Mouse (Mus musculus) telencephalon, adult 2 months (tissue): ENCODE measurements around the gene Aifm1.
"Not testable (repeated sequence)": the region's sequence is repeated elsewhere in the genome, so short reads cannot be mapped to it uniquely, and the experiment has no call there.

Experiments
- DNase-seq: peaks from one replicate; pipeline ENCODE4 v3.0.0-alpha.2; 2011; ENCODE audit warnings: low read depth, low spot score

Aifm1 gene

DNA sequence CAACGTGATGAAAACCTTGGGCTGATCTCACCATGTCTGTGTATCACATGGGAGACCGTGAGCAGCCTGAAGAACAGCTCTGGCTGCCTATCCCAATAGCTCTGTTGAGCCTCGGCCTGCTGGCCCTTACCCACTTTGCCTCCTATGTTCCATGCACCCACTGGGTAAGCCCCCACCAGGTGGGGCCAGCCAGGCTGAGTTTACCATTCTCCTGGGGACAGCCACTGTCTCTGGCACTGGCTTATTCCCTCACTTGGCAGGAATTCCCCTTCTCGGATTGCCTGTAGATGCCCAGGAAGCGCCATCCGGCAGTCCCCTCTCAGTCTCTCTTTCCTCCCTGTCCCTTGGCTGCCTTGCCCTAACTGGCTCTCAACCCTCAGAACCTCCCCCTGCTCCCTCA is 56.4 kb downstream of the Aifm1 start:
- DNase-seq: no peak

DNA sequence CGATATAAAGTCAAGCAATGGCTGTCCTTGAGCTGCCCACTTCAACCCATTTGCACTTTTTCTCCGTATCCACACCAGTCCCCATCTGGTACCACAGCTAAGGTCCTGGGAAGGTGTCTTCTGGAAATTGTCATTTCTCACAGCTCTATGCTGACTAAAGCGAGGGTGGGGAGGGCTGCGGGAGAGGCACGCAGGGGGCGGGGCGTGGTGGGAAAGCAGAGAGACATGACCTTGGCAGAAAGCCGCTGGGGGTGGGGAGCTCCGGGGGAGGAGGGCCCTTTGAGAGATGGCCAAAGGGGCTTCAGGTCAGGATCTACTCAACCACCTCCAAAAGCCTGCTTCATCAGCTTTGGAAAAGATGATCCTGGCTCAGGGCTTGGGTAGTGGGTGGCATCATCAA is 58.3 kb downstream of the Aifm1 start:
- no peak for DNase-seq

DNA sequence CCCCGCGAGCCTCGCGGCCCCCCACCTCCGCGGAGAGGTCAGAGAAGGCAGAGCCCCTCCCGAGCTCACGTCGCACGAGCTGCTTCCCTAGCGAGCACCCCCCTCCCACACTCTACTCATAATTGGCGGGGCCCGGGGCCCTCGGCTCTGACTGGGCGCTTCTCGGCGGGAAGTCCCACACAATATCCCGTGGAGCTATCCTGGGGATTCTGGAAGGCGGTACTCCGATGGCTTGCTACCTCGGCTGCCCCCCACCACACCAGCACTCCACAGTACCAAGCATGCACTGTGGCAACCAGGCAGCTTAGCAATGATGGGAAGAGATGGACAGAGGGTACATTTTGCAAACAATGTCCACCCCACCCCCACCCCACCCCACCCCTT is 58.9 kb downstream of the Aifm1 start:
- no peak for DNase-seq

DNA sequence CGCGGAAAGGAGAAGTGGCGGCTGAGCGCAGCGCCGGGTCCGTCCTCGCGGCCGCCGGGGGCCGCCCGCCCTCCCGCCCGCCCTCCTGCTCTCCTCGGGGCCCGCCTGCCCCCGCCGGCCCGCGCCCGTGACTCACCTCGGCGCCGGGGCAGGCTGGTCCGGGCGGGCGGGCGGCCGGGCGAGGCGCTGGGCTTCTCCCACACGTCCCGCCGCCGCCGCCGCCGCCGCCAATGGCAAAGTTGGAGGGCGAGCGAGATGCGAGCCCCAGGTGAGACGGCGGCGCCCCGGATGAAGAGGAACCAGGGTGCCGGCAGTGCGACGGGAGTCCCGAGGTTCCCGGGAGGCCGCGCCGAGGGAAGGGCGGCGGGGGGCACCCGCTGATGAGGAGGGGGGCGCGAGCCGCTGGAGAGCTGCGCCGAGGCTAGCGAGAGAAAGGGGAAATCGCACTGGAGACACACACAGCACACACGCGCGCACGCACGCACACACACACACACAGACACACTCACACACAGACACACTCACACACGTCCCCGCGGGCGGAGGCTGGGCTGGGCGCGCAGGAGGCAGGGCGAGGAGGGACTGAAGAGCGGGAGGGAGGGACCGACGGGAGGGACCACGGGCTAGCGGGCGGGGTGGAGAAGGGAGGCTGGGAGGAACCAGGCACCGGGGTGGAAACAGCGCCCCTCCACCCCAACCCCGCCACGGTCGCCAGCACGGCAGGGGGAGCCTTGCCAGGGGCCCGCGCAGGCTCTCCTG is 59.4 kb downstream of the Aifm1 start:
- no peak for DNase-seq

DNA sequence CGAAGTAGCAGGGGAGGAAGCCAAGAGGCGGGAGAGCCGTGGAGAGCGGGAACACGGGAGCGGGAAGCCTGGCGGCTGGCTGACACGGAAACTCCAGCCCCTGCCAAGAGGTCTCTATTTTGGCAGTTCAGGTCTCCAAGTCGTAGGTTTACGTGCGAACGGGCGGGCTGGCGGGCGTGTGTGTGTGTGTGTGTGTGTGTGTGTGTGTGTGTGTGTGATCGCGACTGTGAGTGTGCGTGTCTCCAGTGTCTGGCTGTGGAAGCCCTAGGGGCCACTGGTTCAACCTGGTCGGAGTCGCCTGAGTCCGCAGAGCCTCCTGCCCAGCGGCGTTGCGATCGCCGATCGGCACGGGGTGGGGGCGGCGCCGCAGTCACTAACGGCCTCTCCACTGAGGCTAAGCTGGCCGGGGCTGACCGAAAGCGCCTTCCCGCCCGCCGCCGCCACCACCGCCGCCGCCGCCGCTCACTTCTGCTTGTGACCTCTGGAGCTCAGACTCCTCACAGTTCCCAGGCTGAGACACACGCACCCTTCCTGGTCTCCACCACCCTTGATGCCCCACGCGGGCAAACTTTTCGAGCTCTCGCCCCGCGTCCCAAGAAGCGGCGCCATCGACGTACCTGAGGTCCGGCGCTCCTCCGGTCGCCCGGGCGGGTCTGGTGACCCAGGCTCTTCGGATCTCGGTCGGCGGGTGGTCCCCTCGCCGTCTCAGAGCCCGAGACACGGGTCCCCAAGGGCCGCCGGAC is 60.3 kb downstream of the Aifm1 start:
- no peak for DNase-seq

DNA sequence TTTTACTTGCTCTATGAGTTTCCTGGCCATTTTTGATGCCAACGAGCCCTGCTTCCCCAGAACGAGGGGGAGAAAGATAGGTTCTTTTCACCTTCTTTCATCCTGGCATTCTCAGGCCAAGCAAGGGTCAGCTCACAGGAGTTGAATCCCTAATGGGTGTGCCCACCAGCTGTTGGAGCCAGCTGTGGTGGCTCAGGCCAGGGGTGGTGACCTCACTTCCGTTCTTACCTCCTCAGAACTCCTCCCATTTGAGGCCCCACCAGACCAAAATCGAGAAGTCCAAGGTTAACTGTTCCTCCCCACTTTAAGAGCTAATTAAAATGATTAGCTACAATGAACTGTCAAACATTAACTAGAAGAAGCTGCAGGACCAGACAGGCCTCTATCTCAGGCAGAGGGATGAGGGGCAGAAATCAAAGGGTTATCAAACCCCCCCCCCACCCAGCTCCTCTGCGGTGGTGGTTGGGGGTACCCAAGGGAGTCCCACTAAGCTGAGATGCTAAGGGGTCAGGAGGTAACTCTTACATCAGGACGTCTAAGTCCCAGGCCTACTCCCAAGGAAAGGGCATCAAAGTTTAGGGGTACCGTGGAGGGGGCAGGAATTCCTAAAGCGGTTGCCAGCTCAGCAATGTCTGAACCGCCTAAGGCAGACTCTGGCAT is 61.0 kb downstream of the Aifm1 start:
- DNase-seq: no peak

DNA sequence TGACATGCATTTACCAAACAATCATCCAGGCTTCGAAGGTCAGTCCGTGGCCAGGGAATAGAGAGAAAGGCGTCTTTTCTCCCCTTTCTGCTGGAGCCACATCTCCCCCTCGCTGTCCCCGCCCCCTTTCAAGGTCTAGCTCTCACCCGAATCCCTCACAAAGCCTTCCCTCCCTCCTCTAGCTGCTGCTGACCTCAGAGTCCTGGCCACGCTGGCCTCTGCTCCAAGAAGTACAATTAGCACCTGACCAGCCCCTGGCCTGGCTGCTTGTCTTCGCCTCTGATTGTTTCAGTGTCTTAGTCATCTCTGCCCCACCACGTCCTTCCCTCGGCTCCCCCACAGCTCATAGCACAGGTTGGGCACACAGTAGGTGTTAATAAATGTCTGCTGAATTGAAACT is 63.7 kb downstream of the Aifm1 start:
- no peak for DNase-seq

DNA sequence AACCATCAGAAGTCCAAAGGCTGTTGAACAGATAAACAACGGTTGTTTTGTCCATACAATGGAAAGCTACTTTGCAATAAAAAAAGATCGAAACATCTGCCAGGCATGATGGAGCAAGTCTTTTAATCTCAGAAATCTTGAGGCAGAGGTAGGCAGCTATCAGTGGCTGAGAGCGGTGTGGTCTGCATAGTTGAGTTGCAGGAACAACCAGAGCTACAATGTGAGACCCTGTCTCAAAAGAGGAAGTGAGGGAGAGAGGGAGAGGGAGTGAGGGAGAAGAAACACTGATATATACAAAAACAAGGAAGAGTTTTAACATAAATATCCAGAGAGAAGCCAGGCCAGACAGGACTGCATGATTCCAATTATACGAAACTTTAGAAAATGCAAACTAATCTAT is 68.7 kb downstream of the Aifm1 start:
- DNase-seq: no peak

DNA sequence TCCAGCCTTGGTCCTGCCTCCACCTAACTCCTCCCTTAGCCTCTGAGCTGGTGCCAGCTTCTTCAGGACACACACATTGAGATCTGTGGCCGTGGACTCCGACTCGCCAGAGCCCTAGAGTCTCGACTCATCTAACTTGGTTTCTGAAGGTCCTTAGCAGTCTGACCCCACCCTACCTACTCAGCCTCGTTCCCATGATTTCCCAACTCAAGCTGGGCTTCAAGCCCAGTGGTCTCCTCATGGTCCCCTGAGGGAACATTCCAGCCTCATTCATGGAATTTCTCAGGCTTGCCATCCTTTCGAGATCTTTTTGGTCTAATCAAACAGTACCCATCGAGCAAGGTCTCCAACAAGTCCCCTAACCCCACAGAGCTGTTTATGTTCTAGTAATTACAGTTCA is 71.4 kb downstream of the Aifm1 start:
- no peak for DNase-seq

DNA sequence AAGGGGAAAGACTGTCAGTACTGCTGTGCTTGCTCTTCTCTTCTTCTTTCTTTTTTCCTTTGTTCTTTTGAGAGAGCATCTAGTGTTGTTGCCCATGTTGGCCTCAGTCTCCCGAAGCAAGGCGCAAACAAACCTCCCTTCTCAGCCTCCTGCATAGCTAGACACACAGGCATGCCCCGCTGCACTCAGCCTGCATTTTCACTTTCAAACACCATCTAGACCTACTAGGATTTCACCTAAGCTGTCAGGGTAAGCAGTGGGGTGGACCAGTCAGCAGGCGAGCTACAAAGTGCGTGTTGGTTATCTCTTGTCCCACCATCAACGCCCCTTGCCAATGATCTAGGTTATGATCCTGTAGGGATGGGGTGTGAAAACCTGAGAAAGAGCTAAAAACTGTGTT is 71.8 kb downstream of the Aifm1 start:
- DNase-seq: no peak

DNA sequence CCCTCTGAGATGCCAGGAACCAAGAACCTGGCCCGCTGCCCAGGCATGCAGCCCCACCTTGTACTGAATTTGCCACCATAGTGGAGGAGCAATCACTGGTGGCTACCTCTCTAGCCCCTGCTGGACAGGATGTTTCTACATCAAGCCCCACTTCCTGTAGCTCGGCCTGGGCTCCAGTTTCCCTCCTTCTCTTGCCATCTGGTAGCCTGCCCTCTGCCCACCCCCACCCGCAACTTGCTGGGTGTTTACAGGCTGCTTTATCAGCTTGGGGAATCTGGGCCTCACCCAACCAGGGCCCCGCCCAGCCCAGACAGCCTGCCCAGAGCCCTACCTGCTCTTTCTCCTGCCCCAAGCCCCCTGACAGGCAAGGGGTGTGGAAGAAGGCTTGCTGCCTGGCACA is 74.3 kb downstream of the Aifm1 start:
- DNase-seq: no peak

DNA sequence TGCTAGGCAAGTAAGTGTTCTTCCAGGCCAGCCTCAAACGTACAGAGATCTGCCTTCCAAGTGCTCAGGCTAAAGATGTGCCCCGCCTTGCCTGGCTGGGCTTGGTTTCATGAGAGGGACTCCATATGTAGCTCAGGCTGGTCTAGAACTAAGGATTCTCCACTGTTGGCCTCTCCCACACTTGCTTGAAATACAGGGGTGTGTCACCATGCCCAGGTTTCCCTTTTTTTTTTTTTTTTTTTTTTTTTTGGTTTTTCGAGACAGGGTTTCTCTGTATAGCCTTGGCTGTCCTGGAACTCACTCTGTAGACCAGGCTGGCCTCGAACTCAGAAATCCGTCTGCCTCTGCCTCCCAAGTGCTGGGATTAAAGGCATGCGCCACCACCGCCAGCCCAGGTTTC is 77.3 kb downstream of the Aifm1 start:
- not testable (repeated sequence) for DNase-seq

DNA sequence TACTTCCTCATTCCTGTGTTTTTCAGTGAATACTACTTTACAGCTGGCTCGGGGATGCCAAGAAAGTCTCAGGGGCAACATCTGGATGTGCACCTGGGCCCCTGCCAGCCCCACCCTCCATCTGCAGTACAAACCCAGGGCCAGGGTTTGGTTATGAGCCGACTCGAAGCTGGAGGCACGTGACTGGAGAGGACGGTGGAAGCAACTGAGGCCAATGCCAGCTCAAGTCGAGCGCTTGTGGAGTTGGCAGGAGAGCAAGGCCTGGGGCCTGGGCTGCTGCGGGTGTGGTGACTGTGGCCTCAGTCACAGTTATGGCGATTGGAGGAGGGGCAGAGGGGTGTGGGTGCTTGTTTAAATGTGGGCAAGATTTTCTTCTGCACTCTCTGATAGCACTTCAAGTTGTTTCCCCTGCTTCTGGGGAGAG is 77.9 kb downstream of the Aifm1 start:
- no peak for DNase-seq

DNA sequence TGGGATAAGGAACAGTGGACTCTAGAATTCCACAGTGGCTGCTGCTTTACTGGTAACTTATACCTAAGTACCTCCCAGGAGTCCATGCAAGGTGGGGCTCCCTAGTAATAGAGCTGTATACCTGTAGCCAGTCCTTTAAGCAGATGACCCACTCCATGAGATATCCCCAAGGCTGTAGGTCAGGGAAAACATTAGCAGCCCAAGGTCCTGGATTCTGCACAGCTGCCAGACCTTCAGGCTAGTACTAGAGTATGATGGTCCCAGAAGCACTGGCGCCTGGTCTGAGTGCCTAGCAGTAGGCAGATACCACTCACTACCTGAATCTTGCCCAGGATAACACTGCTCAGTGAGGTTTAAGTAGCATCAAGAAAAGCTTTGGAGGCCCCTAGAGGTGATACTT is 79.1 kb downstream of the Aifm1 start:
- DNase-seq: no peak

DNA sequence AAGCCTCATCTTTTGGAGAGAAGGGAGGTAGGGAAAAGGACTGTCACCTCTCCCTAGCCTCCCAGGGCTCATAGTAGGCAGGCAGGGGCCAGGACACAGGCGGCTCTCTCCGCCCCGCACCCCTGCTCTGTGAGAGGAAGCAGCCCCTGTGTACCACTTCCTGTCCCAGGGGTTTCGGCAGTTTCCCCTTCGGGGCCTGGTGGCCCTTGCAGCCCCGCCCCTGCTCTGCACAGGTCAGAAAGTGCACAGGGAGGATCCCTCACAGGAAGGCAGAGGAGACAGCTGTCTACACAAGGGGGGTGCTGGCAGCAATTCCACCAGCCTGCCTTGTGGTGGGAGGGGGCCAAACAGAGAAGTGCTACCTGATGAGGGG is 79.8 kb downstream of the Aifm1 start:
- DNase-seq: no peak

DNA sequence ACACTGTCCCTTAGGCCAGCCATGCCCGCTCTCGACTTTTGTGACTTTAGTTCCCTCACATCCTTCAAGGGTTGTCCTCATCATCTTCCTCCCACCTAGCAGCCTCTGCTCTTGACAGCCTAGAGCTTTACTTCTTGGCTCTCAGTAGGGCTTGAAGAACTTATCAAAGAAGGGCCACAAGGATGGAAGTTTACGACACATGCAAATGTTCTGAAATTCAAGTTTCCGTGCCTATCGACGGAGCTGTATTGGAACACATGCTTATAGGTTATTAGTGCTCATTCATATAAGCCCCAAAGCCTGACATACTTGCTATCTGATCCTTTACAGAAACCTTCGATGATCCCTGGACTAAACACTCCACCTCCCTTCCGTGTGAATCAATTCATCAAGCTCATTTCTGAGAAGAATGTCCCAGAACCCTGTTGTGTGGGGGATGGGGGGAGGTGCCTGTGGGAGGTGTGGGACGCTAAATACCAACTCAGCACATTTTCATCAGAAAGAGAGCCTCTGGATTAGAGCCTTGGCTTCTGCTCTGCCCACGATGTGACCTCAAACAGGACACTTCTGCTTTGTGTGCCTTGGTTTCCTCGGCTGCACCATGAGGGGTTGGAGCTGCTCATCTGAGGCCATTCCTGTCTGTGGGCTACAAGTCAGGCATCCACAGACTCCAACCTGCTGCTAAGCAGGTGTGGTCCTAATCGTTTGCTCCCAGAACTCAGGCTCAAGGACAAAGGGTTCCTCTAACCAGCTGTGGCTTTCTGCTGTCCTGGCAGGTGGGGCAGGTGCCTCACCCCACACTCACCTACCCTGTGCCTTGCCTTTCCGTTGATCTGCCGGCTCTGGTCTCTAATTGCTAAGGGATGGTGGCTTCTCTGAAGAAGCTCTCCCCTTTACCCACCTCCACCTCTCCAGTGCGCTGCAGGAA is 80.5 kb downstream of the Aifm1 start:
- no peak for DNase-seq

DNA sequence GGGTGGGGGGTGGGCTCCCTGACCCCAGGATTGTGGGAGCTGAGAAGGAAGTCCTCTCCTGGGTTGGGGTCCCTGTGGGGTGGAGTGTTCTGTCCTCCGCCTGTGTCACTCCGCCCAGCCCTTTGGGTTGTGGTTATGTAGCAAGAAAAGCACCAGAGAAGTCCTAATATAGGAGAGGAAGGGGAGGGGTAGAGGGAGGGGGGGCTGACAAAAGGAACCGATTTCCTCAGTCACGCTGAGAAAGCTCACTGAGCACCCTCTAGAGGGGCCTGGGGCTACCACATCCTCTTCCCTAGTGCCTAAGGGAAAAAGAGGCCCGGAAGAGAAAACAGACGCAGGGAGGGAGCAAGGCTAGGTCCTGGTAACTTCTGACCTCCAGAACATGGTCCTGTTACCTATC is 83.8 kb downstream of the Aifm1 start:
- no peak for DNase-seq

DNA sequence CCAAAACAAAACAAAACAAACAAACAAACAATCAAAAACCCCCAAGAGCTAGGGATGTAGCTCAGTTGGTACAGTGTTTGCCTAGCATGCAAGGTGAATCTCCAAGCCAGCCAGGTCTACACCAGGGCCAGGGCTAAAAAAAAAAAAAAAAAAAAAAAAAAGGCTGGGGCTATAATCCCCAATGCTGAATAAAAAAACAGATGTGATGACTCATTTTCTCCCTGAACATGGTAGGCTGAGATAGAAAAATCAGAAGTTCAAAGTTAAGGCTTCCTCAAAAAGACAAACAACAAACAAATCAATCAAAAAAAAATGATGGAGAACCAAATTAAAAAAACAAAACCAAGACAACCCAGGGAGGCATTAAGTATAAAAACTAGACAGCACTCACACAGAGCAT is 84.3 kb downstream of the Aifm1 start:
- DNase-seq: no peak

DNA sequence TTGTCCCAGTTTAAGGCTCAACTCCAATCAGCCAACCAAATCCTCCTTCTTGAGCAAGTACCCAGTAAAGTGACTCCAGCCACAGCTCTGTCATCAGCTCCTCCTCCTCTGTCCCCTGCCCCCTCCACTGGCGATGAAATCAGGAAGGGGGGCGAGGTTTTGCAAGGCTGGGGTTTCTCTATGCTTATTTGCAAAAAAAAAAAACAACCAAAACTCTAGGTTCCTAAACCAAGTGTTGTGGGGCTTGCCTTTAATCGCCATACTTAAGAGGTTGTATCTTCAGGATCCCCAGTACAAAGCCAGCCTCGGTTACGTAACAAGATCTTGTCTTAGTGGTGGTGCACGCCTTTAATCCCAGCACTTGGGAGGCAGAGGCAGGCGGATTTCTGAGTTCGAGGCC is 84.7 kb downstream of the Aifm1 start:
- DNase-seq: no peak

DNA sequence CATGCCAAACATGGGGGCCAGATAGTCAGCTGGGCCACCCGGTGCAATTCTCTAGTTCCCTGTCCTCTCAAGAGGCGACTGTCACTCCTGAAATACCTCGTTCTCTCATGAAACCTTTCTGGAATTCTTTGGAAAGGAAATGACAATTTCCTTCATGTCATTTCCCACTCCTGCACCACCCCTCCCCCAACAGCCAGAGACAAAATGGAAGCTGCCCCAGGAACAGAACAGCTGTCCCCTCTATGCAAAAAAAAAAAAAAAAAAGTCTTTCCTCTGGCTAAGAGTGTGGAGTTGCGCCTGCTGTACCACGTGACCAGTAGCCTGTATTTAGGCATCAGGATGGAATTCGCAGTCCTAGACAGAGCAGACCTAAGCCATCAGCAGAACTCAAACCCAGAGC is 85.1 kb downstream of the Aifm1 start:
- no peak for DNase-seq

DNA sequence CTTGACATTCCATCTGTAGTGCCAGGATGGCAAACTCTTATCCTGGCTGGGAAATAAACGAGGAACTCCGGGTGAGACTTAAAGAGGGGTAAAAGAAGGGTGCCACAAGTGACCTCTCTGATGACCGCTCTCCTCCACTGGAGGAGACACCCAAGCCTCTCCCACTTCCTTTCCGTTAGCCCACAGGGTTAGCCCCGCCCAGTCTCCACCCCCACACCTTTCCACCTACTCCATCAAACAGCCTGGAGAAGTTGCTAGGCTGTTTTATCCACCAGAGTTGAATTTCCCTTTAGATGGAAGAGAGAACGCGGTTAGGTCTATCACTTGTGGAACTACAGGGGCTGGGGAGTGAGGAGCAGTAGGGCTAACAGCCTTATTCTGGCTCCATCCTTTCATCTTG is 88.1 kb downstream of the Aifm1 start:
- DNase-seq: no peak
